Mouse (Mus musculus) kidney, embryonic 14.5 days (tissue): ENCODE data around the gene Tiprl. TPM values are rescaled to one million over a fixed set of nuclear protein-coding genes. Genes with fewer than 3 reads are reported as not detected.
A peak's percentile ranks its signal among the peaks of the same experiment; 100 is the strongest.

Experiments used
- ATAC-seq: fragments of 200-750 bp; cut with Nextera tagmentation; 2 replicates; pipeline ENCODE4 v1.8.0; 2017; ENCODE audit warnings: moderate number of reproducible peaks, mild to moderate bottlenecking, moderate TSS enrichment, moderate library complexity; ENCODE audit not compliant: low FRiP score, low TSS enrichment
- H3K27ac ChIP-seq: fragments of 300-500 bp; sonication (generic); 2 replicates; pipeline ENCODE4 v1.5.1; 2014; ENCODE audit warnings: low read depth, mild to moderate bottlenecking, low read length, moderate library complexity, mixed read lengths
- H3K27me3 ChIP-seq: fragments of 300-500 bp; sonication (generic); 2 replicates; pipeline ENCODE4 v1.6.1; 2014; ENCODE audit warnings: mild to moderate bottlenecking, low read length; ENCODE audit not compliant: control insufficient read depth, insufficient read depth
- H3K36me3 ChIP-seq: fragments of 300-500 bp; sonication (generic); 2 replicates; pipeline ENCODE4 v1.6.1; 2014; ENCODE audit warnings: low read length, mixed read lengths; ENCODE audit not compliant: control insufficient read depth, insufficient read depth
- H3K4me1 ChIP-seq: fragments of 300-500 bp; sonication (generic); 2 replicates; pipeline ENCODE4 v1.6.1; 2014; ENCODE audit warnings: low read length, mixed read lengths; ENCODE audit not compliant: control insufficient read depth, insufficient read depth
- H3K4me2 ChIP-seq: fragments of 300-500 bp; sonication (generic); replicated peaks from 2 replicates; pipeline ENCODE4 v1.6.1; 2014; ENCODE audit warnings: low read depth, mild to moderate bottlenecking, low read length
- H3K4me3 ChIP-seq: fragments of 300-500 bp; sonication (generic); 2 replicates; pipeline ENCODE4 v1.5.1; 2014; ENCODE audit warnings: mild to moderate bottlenecking, low read length
- H3K9ac ChIP-seq: fragments of 300-500 bp; sonication (generic); 2 replicates; pipeline ENCODE4 v1.6.1; 2014; ENCODE audit warnings: low read depth, mild to moderate bottlenecking, low read length, moderate library complexity
- H3K9me3 ChIP-seq: fragments of 300-500 bp; sonication (generic); 2 replicates; pipeline ENCODE4 v1.6.1; 2016; ENCODE audit warnings: low read length; ENCODE audit not compliant: control insufficient read depth
- WGBS: fragments of 180-500 bp; shearing (Covaris S2); extraction: QIAGEN DNeasy Blood & Tissue Kit; methylation state at CpG from one replicate; pipeline ENCODE4 v1.1.7; 2014; 5-methylcytosine and 5-hydroxymethylcytosine counted together
- polyA plus RNA-seq: library from polyadenylated mRNA; unstranded; fragments of >200 nt; fragmentation: Nextera tagmentation; extraction: Ambion mirVana; gene quantifications from 2 replicates; pipeline ENCODE4 v1.2.1, GENCODE M21; 2014

Gene Tiprl
- polyA plus RNA-seq, 1 experiment from 2014 or later, result 103 TPM

DNA sequence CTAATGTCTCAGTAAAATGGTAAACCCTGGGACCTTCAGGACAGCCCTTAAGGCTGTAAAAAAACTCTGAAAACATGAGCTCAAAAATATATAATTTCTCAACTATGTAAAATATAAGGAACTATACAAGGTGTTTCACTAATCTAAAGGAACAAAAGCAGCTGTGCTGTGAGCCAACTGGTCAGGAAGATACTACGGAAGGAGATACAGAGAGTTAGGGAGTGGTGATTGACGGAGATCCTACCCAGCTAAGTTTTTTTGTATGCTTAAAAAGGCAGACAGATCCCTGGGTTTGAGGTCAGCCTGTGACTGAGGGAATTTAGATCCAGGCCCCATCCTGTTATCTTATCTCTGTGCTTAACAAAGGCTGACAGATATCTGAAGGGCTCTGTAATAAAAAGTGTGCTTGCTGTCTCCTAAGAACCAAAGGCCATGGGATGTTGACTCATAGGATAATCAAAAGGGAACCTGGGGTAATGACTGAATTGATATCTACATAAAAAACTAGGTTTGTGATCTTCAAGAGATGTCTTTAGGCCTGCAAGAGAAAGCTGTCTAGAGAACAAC lies 19.7 kb downstream of the Tiprl start:
- no peak overlapping the region for H3K4me2 ChIP-seq
- peaks cover 64% of the 10 kb centered on the region for H3K36me3 ChIP-seq
- WGBS, result 100% methylated on average over 2 of the region's 2 CpGs
- ATAC-seq, result no peak
- H3K27me3 ChIP-seq, result no peaks in the 10 kb centered on the region
- H3K27ac ChIP-seq, result no peak overlapping the region
- no peaks in the 10 kb centered on the region for H3K4me1 ChIP-seq
- H3K4me3 ChIP-seq, result no peak overlapping the region
- H3K9ac ChIP-seq, result no peak overlapping the region
- H3K9me3 ChIP-seq, result no peaks in the 10 kb centered on the region

DNA sequence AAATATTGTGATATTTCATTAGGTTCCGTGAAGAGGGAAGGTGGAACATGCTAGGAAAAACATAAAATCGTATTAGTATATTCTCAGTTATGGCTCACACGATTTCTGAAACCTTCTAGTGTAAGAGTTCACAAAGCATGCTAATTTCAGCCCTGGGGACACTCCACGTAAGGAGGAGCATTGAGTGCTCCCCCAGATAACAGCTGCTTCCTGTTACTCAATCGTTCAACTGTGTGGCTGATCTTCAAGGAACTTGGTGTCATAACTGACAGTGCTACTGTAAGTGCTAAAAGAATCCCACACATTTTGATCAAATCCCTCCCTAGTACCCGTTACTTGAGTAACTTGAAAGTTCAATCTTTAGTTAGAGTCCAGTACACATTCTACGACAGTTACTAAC lies 21.0 kb downstream of the Tiprl start:
- 84% methylated on average over 7 of the region's 7 CpGs for WGBS

DNA sequence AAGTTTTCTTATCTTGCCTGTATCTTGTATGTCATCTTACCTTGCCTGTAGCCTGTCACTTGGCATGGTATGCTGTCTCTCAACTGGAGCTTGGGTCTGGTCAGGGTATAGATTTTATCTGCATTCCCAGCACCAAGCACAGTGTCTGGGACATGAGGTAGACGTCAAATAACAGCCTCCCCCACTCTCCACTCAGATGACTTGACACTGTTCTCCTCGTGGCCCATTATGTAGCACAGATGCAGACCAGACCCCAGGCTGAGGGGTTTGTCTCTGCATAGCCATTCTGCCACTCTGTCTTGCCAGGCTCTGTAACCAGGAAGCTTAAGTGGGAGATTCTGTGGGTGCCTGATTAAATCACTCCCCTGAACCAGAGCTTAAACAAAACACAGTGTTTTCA lies 31.2 kb downstream of the Tiprl start:
- 0 out of 2 replicates have a peak, but pooled peaks cover 3% of the 10 kb centered on the region for H3K4me1 ChIP-seq
- H3K9ac ChIP-seq, result no peak overlapping the region
- H3K4me2 ChIP-seq, result no peak overlapping the region
- H3K36me3 ChIP-seq, result no peaks in the 10 kb centered on the region
- H3K27ac ChIP-seq, result no peak overlapping the region; the same call in 1 of the 2 replicates
- H3K4me3 ChIP-seq, result no peak overlapping the region
- no peaks in the 10 kb centered on the region for H3K27me3 ChIP-seq
- ATAC-seq, result peak; percentile 65; the same call in 1 of the 2 replicates
- 3% methylated on average over 2 of the region's 2 CpGs for WGBS
- no peaks in the 10 kb centered on the region for H3K9me3 ChIP-seq

More for the DNA sequence above, 21.0 kb downstream of the Tiprl start:
- Histone ChIP-seq H3K27me3 (no peaks in the 10 kb centered on the region), H3K9ac (no peak overlapping the region), H3K27ac (no peak overlapping the region), H3K36me3 (peaks cover 56% of the 10 kb centered on the region), H3K4me2 (no peak overlapping the region), H3K9me3 (no peaks in the 10 kb centered on the region), H3K4me1 (no peaks in the 10 kb centered on the region), H3K4me3 (no peak overlapping the region)
- no peak for ATAC-seq

DNA sequence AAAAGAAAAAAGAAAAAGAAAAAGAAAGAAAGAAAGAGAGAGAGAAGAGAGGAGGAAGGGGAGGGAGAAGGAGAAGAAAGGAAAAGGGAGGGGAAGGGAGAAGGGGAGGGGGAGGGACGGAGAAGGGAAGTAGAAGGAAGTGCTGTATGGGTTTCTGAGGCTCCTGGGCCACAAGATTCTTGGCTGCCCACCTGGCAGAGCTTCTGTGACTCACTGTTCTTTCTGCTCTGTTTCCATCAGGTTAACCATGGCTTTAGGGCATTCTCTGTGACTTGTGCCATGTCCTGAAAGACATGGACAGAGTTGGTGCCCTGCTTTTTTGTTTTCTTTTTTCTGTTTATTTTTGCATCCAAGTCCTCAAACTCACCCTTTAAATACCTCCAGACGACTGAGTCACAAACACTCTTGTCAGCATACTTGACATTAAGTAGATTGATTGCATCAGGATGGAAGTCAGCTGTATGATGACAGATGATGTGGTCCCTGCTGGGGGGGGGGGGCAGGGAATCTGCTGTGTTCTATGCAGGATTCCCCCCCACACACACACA lies 33.2 kb downstream of the Tiprl start:
- H3K9me3 ChIP-seq, result no peaks in the 10 kb centered on the region
- H3K27me3 ChIP-seq, result no peaks in the 10 kb centered on the region
- H3K27ac ChIP-seq, result no peak overlapping the region
- H3K4me3 ChIP-seq, result no peak overlapping the region
- H3K4me2 ChIP-seq, result no peak overlapping the region
- H3K36me3 ChIP-seq, result no peaks in the 10 kb centered on the region
- H3K4me1 ChIP-seq, result 0 out of 2 replicates have a peak, but pooled peaks cover 3% of the 10 kb centered on the region
- 34% methylated on average over 2 of the region's 2 CpGs for WGBS
- H3K9ac ChIP-seq, result no peak overlapping the region
- ATAC-seq, result no peak

DNA sequence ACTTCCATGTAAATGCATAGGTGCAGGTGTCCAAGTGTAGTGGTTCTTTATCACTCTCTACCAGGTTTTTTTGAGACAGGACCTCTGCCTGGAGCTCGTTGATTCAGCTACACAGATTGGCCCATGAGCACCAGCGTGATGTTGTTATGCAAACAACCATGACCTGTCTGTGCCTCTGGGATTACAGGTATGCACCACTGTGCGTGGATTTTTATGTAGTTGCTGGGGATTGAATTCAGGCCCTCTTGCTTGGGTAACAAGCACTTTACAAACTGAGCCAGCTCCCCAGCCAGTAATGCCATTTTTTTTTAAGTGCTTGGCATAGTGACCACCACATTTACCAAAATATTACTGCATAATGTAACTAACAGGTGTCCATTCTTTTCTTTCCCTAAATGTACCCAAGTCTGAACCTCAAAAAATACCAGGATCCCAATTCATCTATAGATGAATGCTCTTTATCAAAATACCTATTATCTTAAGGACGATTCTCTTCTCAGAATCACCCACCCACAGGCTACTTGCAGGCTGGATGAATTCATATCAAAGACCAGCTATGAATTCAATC lies 35.3 kb downstream of the Tiprl start:
- Histone ChIP-seq H3K9ac (no peak overlapping the region), H3K4me3 (no peak overlapping the region), H3K4me2 (no peak overlapping the region), H3K27me3 (no peaks in the 10 kb centered on the region), H3K27ac (no peak overlapping the region), H3K4me1 (0 out of 2 replicates have a peak, but pooled peaks cover 3% of the 10 kb centered on the region), H3K36me3 (no peaks in the 10 kb centered on the region), H3K9me3 (no peaks in the 10 kb centered on the region)
- ATAC-seq, result no peak
- 79% methylated on average over 4 of the region's 4 CpGs for WGBS

DNA sequence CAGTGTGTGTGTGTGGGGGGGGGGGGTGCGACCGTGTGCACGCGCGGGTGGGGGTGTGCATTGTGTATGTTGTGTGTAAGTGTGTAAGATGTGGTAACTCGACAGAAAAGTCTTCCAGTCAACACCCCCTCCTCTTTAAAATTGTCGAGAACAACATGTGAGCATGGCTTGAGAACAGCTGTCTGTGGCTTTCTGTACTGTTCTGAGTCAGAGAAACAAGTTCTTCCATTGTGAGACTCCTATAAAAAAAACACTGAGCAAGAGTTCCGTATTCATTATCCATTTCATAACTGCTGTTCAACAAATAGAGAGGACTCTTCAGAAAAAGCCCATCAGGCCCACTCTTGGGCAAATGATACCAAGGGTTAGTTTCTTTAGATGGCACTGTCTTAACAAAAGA lies 36.0 kb downstream of the Tiprl start:
- no peak for ATAC-seq

DNA sequence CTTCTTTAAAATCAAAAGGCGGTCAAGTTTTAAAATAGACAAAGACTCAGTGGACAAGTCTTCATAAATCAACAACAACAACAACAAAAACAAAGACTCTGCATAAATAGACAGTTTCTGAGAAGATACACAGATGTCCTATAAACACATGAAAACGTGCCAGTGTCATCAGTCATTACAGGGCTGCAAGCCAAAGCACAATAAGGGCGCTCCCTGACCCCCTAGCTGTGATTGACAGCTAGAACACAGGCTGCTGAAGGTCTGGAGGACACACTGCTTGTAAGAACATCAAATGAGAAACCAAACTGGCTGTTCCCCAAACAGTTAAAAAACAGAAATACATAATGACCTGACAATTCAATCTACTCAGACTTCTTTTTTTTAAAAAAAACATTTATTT lies 37.2 kb downstream of the Tiprl start:
- H3K4me2 ChIP-seq, result no peak overlapping the region
- no peak overlapping the region for H3K4me3 ChIP-seq
- H3K9ac ChIP-seq, result no peak overlapping the region
- H3K27me3 ChIP-seq, result no peaks in the 10 kb centered on the region
- H3K27ac ChIP-seq, result no peak overlapping the region
- no peaks in the 10 kb centered on the region for H3K9me3 ChIP-seq
- WGBS, result 73% methylated on average over 3 of the region's 3 CpGs
- H3K36me3 ChIP-seq, result no peaks in the 10 kb centered on the region
- no peak for ATAC-seq
- H3K4me1 ChIP-seq, result no peaks in the 10 kb centered on the region

More for the DNA sequence above, 36.0 kb downstream of the Tiprl start:
- Histone ChIP-seq H3K4me1 (no peaks in the 10 kb centered on the region), H3K4me3 (no peak overlapping the region), H3K27me3 (no peaks in the 10 kb centered on the region), H3K27ac (no peak overlapping the region), H3K4me2 (no peak overlapping the region), H3K9ac (no peak overlapping the region), H3K9me3 (no peaks in the 10 kb centered on the region), H3K36me3 (no peaks in the 10 kb centered on the region)
- 75% methylated on average over 8 of the region's 8 CpGs for WGBS

DNA sequence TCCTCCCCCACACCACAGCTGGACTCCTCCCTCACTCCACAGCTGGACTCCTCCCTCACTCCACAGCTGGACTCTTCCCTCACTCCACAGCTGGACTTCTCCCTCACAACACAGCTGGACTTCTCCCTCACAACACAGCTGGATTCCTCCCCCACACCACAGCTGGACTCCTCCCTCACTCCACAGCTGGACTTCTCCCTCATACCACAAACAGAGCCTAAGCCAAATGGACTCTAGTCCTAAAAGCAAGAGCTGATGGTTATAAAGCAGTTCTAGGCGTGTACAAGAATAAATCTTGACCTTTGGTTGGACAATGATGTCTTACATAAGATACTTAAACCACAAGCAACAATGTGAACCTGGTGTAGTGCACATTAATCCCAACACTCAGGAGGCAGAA lies 37.8 kb downstream of the Tiprl start:
- H3K36me3 ChIP-seq, result no peaks in the 10 kb centered on the region
- no peak overlapping the region for H3K4me2 ChIP-seq
- H3K4me1 ChIP-seq, result no peaks in the 10 kb centered on the region
- H3K9ac ChIP-seq, result no peak overlapping the region
- no peak overlapping the region for H3K4me3 ChIP-seq
- WGBS, result 66% methylated on average over 1 of the region's 1 CpGs
- H3K9me3 ChIP-seq, result no peaks in the 10 kb centered on the region
- ATAC-seq, result no peak
- no peaks in the 10 kb centered on the region for H3K27me3 ChIP-seq
- no peak overlapping the region for H3K27ac ChIP-seq

DNA sequence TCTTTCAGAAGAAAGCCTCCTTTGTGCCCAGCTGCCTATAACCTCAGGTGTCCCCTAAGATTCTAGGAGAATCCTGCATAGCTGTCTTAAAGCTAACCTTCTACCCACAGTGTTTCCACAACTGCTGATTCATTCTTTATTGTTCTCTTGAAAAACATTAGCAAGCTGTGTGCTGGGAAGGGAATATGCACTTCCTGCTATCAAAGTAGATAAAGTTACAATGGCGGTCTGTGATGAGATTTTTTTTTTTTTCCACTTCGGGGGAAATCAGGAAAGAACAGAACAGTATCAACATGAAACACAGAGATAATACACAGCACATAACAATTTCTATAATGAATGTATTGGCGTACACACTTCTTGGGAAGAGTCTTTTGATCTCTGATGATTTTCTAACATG lies 38.9 kb downstream of the Tiprl start:
- no peak for ATAC-seq
- Histone ChIP-seq H3K36me3 (no peaks in the 10 kb centered on the region), H3K27me3 (no peaks in the 10 kb centered on the region), H3K27ac (no peak overlapping the region), H3K4me1 (no peaks in the 10 kb centered on the region), H3K9me3 (no peaks in the 10 kb centered on the region), H3K4me2 (no peak overlapping the region), H3K9ac (no peak overlapping the region), H3K4me3 (no peak overlapping the region)
- 61% methylated on average over 3 of the region's 3 CpGs for WGBS
